Mouse (Mus musculus): Measurements from ENCODE around the gene Dnajb14.

- TF ChIP-seq ZNF384 (IDR thresholded peaks at IDR 0.05; ENCODE audit: low read depth, low read length) = no peak
- no peak for TF ChIP-seq ZKSCAN1 (IDR thresholded peaks at IDR 0.05; ENCODE audit: borderline replicate concordance, low read depth, low read length)
- TF ChIP-seq SMC3 (IDR thresholded peaks at IDR 0.05; ENCODE audit: low read depth, low read length) = peak; percentile 53
- peak in 1 of 2 experiments; percentile 64; a peak in 2 of 4 replicates for TF ChIP-seq CTCF (conservative IDR thresholded peaks at IDR 0.05 in 1 of 2, IDR thresholded peaks at IDR 0.05 in 1 of 2; ENCODE audit: low read depth in 2 of 2, low read length in 2 of 2)
- no peak for TF ChIP-seq MYC (IDR thresholded peaks at IDR 0.05; ENCODE audit: low read depth, low read length)
- no peak for TF ChIP-seq ZC3H11A (IDR thresholded peaks at IDR 0.05; ENCODE audit: low read depth, low read length)
- TF ChIP-seq HCFC1 (IDR thresholded peaks at IDR 0.05; ENCODE audit: low read depth, low read length) = no peak
- no peak for TF ChIP-seq EP300 (IDR thresholded peaks at IDR 0.05; ENCODE audit: low read length)
- TF ChIP-seq POLR2A (IDR thresholded peaks at IDR 0.05; ENCODE audit: low read depth, low read length) = no peak
- TF ChIP-seq ETS1 (conservative IDR thresholded peaks at IDR 0.05; ENCODE audit: low read depth, low read length) = no peak
These were observed 59.5 kb downstream of the Dnajb14 start for GRCm38 (mm10) chr3:137927010-137927409.

Data from CH12.LX (cell line).